Mouse (Mus musculus) layer of hippocampus, adult 18-20 months (tissue): Measurements from ENCODE around the gene Ccl7. TPM values are rescaled to one million over a fixed set of nuclear protein-coding genes. Genes with fewer than 3 reads are reported as not detected.

Experiments
- total RNA-seq, 2 experiments: library from RNA; stranded (reverse); gene quantifications; 2 replicates each; pipeline ENCODE4 v1.2.3; 2021

The Ccl7 gene
- total RNA-seq, 2 experiments from 2014 or later = not detected

Other genes starting within 250 kb of the Ccl7 start
- under 1 TPM; 0.12 to 0.13 TPM for gene 5530401A14Rik, start 185.0 kb upstream of the Ccl7 start, total RNA-seq
- gene Asic2, start 77.3 kb upstream of the Ccl7 start, total RNA-seq = 10 to 100 TPM; 55.9 to 61.9 TPM
- not detected for gene Ccl2, start 10.1 kb upstream of the Ccl7 start, total RNA-seq
- not detected for gene Gm17268, start 7.2 kb upstream of the Ccl7 start, total RNA-seq
- under 1 TPM; 0.50 to 0.61 TPM for gene Ccl11, start 12.1 kb downstream of the Ccl7 start, total RNA-seq
- under 1 TPM in 1 of 2 experiments, not detected in 1; 0.68 TPM for gene Ccl12, start 56.1 kb downstream of the Ccl7 start, total RNA-seq
- gene Ccl8, start 69.5 kb downstream of the Ccl7 start, total RNA-seq = not detected